Comparison of ENCODE assay signal across 10 mouse cellular contexts in the genomic region with DNA sequence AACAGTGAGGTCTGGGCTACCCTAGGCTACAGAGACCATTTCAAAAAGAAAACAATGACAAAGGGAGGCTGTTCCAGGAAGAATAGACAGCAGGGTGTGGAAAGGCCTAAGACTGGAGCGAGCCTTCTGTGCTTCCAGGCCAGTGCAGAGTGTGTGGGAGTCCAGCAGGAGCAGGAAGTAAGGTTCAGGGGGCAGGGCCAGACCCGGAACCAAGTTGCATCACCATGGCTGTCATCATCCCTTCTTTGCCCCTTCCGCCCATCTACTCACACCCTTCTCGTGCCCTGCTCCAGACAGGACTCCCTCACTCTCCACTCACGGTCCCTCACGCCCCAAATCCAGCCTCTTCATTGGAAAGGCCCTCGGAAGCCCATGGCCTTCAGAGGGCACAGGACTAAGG. TPM values are rescaled to one million over a fixed set of nuclear protein-coding genes. Genes with fewer than 3 reads are reported as not detected.
A peak's percentile ranks its signal among the peaks of the same experiment; 100 is the strongest.
DNase-seq lines count a peak whose midpoint lies in the region; ATAC-seq and TF ChIP-seq lines count a peak whose summit lies in the region.
"Had no signal": no experiment of that assay in that cellular context is flagged by ENCODE, and none has a peak within 500 bp of the region (broad histone marks: within the 10 kb centered on the region; RNA-seq: fewer than 3 reads in every experiment).

No protein-coding gene starts in this region.

- peak overlapping the region; percentile 6; the same call in 1 of the 2 replicates for H3K27ac ChIP-seq in liver, adult 2 months (replicated peaks; ENCODE audit: insufficient read depth, low read depth, low read length)
- no peak overlapping the region for H3K27ac ChIP-seq in liver, embryonic 11.5 days (ENCODE audit: low read depth, low read length)
- H3K27ac ChIP-seq in embryonic facial prominence, embryonic 12.5 days = peak overlapping the region; percentile 23; the same call in 1 of the 2 replicates
- H3K27ac ChIP-seq: embryonic facial prominence, embryonic 13.5 days had no signal

- TF ChIP-seq CTCF in liver, adult 2 months (IDR thresholded peaks at IDR 0.05; ENCODE audit: low read depth, low read length) = no peak

- WGBS in liver, adult 2 months = 24% methylated on average over 7 of the region's 7 CpGs
- 60% methylated on average over 7 of the region's 7 CpGs for WGBS in liver, embryonic 11.5 days
- 89% methylated on average over 7 of the region's 7 CpGs for WGBS in embryonic facial prominence, embryonic 12.5 days

- no peaks in the 10 kb centered on the region for H3K27me3 ChIP-seq in liver, adult 2 months (ENCODE audit: control insufficient read depth, insufficient read depth, low read length)
- H3K27me3 ChIP-seq in liver, embryonic 11.5 days (replicated peaks; ENCODE audit: control insufficient read depth, insufficient read depth, low read length) = no peaks in the 10 kb centered on the region
- no peaks in the 10 kb centered on the region for H3K27me3 ChIP-seq in embryonic facial prominence, embryonic 12.5 days
- H3K27me3 ChIP-seq: embryonic facial prominence, embryonic 13.5 days had no signal

- no peak overlapping the region for H3K4me3 ChIP-seq in liver, adult 2 months (ENCODE audit: insufficient read depth, low read depth, low read length)
- H3K4me3 ChIP-seq in liver, embryonic 11.5 days (ENCODE audit: low read depth, low read length) = no peak overlapping the region
- H3K4me3 ChIP-seq in embryonic facial prominence, embryonic 12.5 days = no peak overlapping the region
- H3K4me3 ChIP-seq: embryonic facial prominence, embryonic 13.5 days had no signal

- DNase-seq in liver, adult 2 months (ENCODE audit: extremely low read depth, low read depth, low spot score) = peak; percentile 55
- no peak for DNase-seq in liver, embryonic 11.5 days (ENCODE audit: low spot score)
- DNase-seq in heart, postnatal 4 days = peak; percentile 53
- no peak for DNase-seq in right cerebral cortex, postnatal 14 days
- DNase-seq in spleen, adult 18-20 months = no peak
- no peak for DNase-seq in natural killer cell, adult 2 months (ENCODE audit: low spot score in 2 of 2)

- peaks cover 56% of the 10 kb centered on the region for H3K79me2 ChIP-seq in liver, adult 2 months (ENCODE audit: control insufficient read depth, insufficient read depth, low read length)

- ATAC-seq in liver, embryonic 11.5 days (replicated peaks; ENCODE audit: low FRiP score) = no peak
- no peak for ATAC-seq in embryonic facial prominence, embryonic 12.5 days (ENCODE audit: insufficient number of reproducible peaks, insufficient read depth, low FRiP score, low TSS enrichment)
- ATAC-seq in megakaryocyte, adult 5-6 weeks (ENCODE audit: poor library complexity, severe bottlenecking) = peak; percentile 65

- no peak overlapping the region for H3K4me2 ChIP-seq in liver, embryonic 11.5 days
- H3K4me2 ChIP-seq in embryonic facial prominence, embryonic 12.5 days (replicated peaks) = no peak overlapping the region
- H3K4me2 ChIP-seq: embryonic facial prominence, embryonic 13.5 days had no signal

- H3K36me3 ChIP-seq in liver, adult 2 months (ENCODE audit: control insufficient read depth, insufficient read depth, low read length) = peaks cover 4% of the 10 kb centered on the region
- peaks cover 3% of the 10 kb centered on the region; the same call in 1 of the 2 replicates for H3K36me3 ChIP-seq in liver, embryonic 11.5 days (ENCODE audit: control insufficient read depth, insufficient read depth, low read length)
- H3K36me3 ChIP-seq in embryonic facial prominence, embryonic 12.5 days = peaks cover 20% of the 10 kb centered on the region

- H3K9ac ChIP-seq in liver, adult 2 months (ENCODE audit: low read depth, low read length) = no peak overlapping the region
- H3K9ac ChIP-seq in liver, embryonic 11.5 days (ENCODE audit: low read depth, low read length) = no peak overlapping the region
- no peak overlapping the region for H3K9ac ChIP-seq in embryonic facial prominence, embryonic 12.5 days

- no peaks in the 10 kb centered on the region for H3K9me3 ChIP-seq in liver, embryonic 11.5 days (ENCODE audit: control insufficient read depth, low read length)
- no peaks in the 10 kb centered on the region for H3K9me3 ChIP-seq in embryonic facial prominence, embryonic 12.5 days
- H3K9me3 ChIP-seq: embryonic facial prominence, embryonic 13.5 days had no signal

- no peak for TF ChIP-seq POLR2A in liver, adult 2 months (IDR thresholded peaks at IDR 0.05; ENCODE audit: extremely low read depth, insufficient read depth, low read length)

- peaks cover 51% of the 10 kb centered on the region for H3K4me1 ChIP-seq in liver, adult 2 months (ENCODE audit: control insufficient read depth, insufficient read depth, low read length)
- H3K4me1 ChIP-seq in liver, embryonic 11.5 days (replicated peaks; ENCODE audit: control insufficient read depth, insufficient read depth, low read length) = peaks cover 40% of the 10 kb centered on the region
- H3K4me1 ChIP-seq in embryonic facial prominence, embryonic 12.5 days = peaks cover 35% of the 10 kb centered on the region

RNA-seq across cellular contexts. Expression of gene Carhsp1, which starts 4.7 kb away (rescaled TPM):
- 55.6 and 57.5 TPM in 2 replicates for total RNA-seq in liver, adult 2 months (2014; rRNA removed)
- polyA plus RNA-seq in liver, adult 2 months (2012; rRNA removed) = 125 and 126 TPM in 2 replicates
- 24.9 and 25.4 TPM in 2 replicates for polyA plus RNA-seq in liver, embryonic 11.5 days (2014; fragmentation: Nextera tagmentation; extraction: Ambion mirVana)
- polyA plus RNA-seq in embryonic facial prominence, embryonic 12.5 days (2016; fragmentation: Nextera tagmentation; extraction: Ambion mirVana) = 117 and 120 TPM in 2 replicates
- total RNA-seq in heart, postnatal 4 days (2021) = 10 to 100 TPM; 52.8 to 56.0 TPM
- 18.1 and 21.9 TPM in 2 replicates for total RNA-seq in megakaryocyte, adult 5-6 weeks (2015)
- total RNA-seq in megakaryocyte, adult 5-6 weeks (2017) = 27.1 and 29.6 TPM in 2 replicates

RNA-seq across cellular contexts. Expression of gene Gm5767, which starts 13.3 kb away (rescaled TPM):
- not detected in 2 replicates for total RNA-seq in liver, adult 2 months (2014; rRNA removed)
- 0.62 and 0.90 TPM in 2 replicates for polyA plus RNA-seq in liver, adult 2 months (2012; rRNA removed)
- polyA plus RNA-seq in liver, embryonic 11.5 days (2014; fragmentation: Nextera tagmentation; extraction: Ambion mirVana) = not detected in 2 replicates
- not detected in 2 replicates for polyA plus RNA-seq in embryonic facial prominence, embryonic 12.5 days (2016; fragmentation: Nextera tagmentation; extraction: Ambion mirVana)
- total RNA-seq in heart, postnatal 4 days (2021) = not detected
- not detected in 2 replicates for total RNA-seq in megakaryocyte, adult 5-6 weeks (2015)
- not detected in 2 replicates for total RNA-seq in megakaryocyte, adult 5-6 weeks (2017)
- total RNA-seq: left cerebral cortex, postnatal 14 days had no signal
- polyA plus RNA-seq: embryonic facial prominence, embryonic 13.5 days had no signal

RNA-seq across cellular contexts. Expression of gene Tmem186, which starts 29.7 kb away (rescaled TPM):
- total RNA-seq in liver, adult 2 months (2014; rRNA removed) = 6.5 and 7.0 TPM in 2 replicates
- 8.0 and 8.7 TPM in 2 replicates for polyA plus RNA-seq in liver, adult 2 months (2012; rRNA removed)
- polyA plus RNA-seq in liver, embryonic 11.5 days (2014; fragmentation: Nextera tagmentation; extraction: Ambion mirVana) = 16.4 and 19.4 TPM in 2 replicates
- 23.9 and 24.2 TPM in 2 replicates for polyA plus RNA-seq in embryonic facial prominence, embryonic 12.5 days (2016; fragmentation: Nextera tagmentation; extraction: Ambion mirVana)
- total RNA-seq in heart, postnatal 4 days (2021) = 10 to 100 TPM; 12.7 to 13.1 TPM
- total RNA-seq in megakaryocyte, adult 5-6 weeks (2015) = 4.2 and 4.7 TPM in 2 replicates
- total RNA-seq in megakaryocyte, adult 5-6 weeks (2017) = 6.6 and 8.0 TPM in 2 replicates

RNA-seq across cellular contexts. Expression of gene Pmm2, which starts 29.8 kb away (rescaled TPM):
- 27.9 and 30.5 TPM in 2 replicates for total RNA-seq in liver, adult 2 months (2014; rRNA removed)
- 54.9 and 65.2 TPM in 2 replicates for polyA plus RNA-seq in liver, adult 2 months (2012; rRNA removed)
- 52.9 and 55.8 TPM in 2 replicates for polyA plus RNA-seq in liver, embryonic 11.5 days (2014; fragmentation: Nextera tagmentation; extraction: Ambion mirVana)
- 51.1 and 52.9 TPM in 2 replicates for polyA plus RNA-seq in embryonic facial prominence, embryonic 12.5 days (2016; fragmentation: Nextera tagmentation; extraction: Ambion mirVana)
- 10 to 100 TPM; 36.5 to 39.0 TPM for total RNA-seq in heart, postnatal 4 days (2021)
- total RNA-seq in megakaryocyte, adult 5-6 weeks (2015) = 44.8 and 52.5 TPM in 2 replicates
- 55.3 and 62.6 TPM in 2 replicates for total RNA-seq in megakaryocyte, adult 5-6 weeks (2017)

Comparison
In these comparisons a context has a peak if more than half of its experiments do, and no peak if none do; other contexts are left out.
1. DNase-seq: peak in liver, adult 2 months (single experiment) and heart, postnatal 4 days (single experiment); none in liver, embryonic 11.5 days (single experiment), right cerebral cortex, postnatal 14 days (single experiment), spleen, adult 18-20 months (0 of 2) and natural killer cell, adult 2 months (0 of 2).